Mouse (Mus musculus): ENCODE results near the gene Wars.

DNA sequence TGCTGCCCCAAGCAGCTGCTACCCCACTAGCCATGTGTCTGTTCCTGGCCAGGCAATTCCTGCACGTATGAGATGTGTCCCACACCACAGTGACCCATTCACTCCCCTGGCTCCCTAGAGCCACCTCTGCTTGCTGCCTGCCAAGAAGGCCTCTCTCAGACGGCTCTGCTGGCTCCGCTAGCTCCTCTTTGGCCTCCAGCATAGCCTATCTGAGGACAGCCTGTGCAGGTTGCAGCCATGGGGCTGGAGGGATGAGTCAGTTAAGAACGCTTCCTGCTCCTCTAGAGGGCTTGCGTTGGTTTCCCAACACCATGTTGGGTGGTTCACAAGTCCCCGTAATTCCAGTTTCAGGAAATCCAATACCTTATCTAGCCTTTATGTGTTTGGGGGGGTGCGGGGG is 51.3 kb downstream of the Wars start:
- TF ChIP-seq CTCF (IDR thresholded peaks at IDR 0.05; ENCODE audit: extremely low read depth, insufficient read length, insufficient replicate concordance, low read depth, low read length) (no peak), POLR2A (IDR thresholded peaks at IDR 0.05; ENCODE audit: low read depth, low read length) (no peak)

Data from small intestine, adult 2 months (tissue).